Mouse (Mus musculus) G1E (cell line): ENCODE data around the gene Olfr1019.

Experiments used
- CTCF ChIP-seq: IDR thresholded peaks from 2 replicates; pipeline ENCODE4 v1.5.1; 2012; ENCODE audit warnings: low read depth, low read length, inconsistent platforms, mixed read lengths
- GATA1 ChIP-seq: IDR thresholded peaks from 2 replicates; pipeline ENCODE4 v1.6.1; 2012; ENCODE audit warnings: borderline replicate concordance, low read length, inconsistent platforms, mixed read lengths

DNA sequence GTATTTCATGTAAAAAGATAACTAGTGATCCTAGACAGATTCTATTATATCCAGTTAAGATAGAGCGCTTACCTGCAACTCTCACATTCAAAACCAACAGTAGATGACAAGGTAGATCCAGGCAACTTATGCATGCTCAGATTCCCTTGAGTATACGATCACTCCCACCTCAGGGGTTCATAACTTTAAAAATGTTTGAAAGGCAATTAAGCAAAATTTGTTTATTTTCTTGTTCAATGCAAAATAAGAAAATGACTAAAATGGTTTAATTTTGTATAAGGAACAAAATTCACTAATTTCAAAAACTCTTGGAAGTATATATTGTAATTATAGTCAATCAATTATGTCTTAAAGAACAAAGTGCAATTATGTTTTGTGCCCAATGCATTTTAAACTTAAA, 42.8 kb downstream of the Olfr1019 start, which contains the start of gene Olfr1016:
- TF ChIP-seq CTCF (no peak), GATA1 (no peak)
